Mouse (Mus musculus) ES-Bruce4 (cell line): ENCODE measurements around the gene Hectd1.

Experiments used
- CTCF ChIP-seq: IDR thresholded peaks from one replicate; pipeline ENCODE4 v1.8.1; 2011; ENCODE audit warnings: low read depth, low read length
- POLR2A ChIP-seq: IDR thresholded peaks from one replicate; pipeline ENCODE4 v1.8.1; 2011; ENCODE audit warnings: low read length; ENCODE audit not compliant: insufficient read depth

- TF ChIP-seq POLR2A (no peak), CTCF (no peak)
These were observed 9.3 kb downstream of the Hectd1 start for GRCm38 (mm10) chr12:51819951-51820498.
